Mouse (Mus musculus): ENCODE measurements around the gene Sprr2j-ps. TPM values are rescaled to one million over a fixed set of nuclear protein-coding genes. Genes with fewer than 3 reads are reported as not detected.

Sprr2j-ps gene
- not detected for polyA plus RNA-seq (2015; fragmentation: Illumina TruSeq; extraction: RNeasy Lipid Tissue Mini Kit (QIAGEN cat#74804); ENCODE audit: low read depth, low replicate concordance)

DNA sequence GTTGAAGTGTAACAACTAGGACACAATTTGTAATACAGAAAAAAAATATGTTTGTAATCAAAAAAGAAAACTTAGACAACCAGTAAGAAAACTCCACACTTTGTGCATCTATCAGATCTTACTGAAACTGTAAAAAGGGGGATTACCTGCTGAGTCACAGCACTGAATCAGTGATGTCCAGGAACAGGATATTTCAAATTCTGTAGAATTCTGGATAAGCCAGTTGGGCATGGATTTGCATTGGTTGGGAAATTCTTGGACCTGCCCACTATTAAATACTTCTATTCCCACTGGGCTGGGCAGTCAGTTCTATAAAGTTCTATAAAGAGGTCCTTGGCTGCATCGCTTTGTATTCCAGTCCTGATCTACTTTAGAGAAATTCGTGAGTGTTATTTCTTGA, at the start of gene Sprr2j-ps:
TSS of gene Sprr2j-ps (plus strand) at position 301 of the 400 bp plus-strand sequence.

DNA sequence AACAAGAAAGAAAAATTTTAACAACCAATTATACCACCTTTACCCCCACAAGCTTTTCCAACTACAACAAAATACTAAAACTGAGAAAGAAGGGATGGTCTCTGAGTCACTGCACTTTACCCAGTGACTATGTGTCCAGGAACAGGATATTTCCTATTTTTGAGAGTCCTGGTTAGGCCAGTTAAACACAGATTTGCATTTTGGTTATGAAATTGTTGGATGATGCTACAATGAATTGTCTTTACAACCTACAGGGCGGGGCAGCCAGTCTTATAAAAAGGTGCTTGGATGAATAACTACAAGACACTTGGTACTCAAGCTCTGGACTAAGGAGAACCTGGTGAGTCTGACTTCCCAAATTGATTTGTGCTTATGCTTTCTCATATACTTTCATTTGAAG, 32.5 kb upstream of the Sprr2j-ps start, which contains the start of gene Sprr2h:
TSS of gene Sprr2h (plus strand) at position 301 of the 400 bp plus-strand sequence.

GRCm38 (mm10) chr3:92407691-92408090, 10.2 kb upstream of the Sprr2j-ps start, which contains the start of gene Sprr2i:
Gene Sprr2i (plus strand): TSS chr3:92407991.

GRCm38 (mm10) chr3:92429323-92429722, 11.4 kb downstream of the Sprr2j-ps start, which contains the start of gene Gm9774:
Gene Gm9774 (minus strand): TSS chr3:92429423.

GRCm38 (mm10) chr3:92432282-92432681, 14.4 kb downstream of the Sprr2j-ps start, which contains the start of gene Sprr2k:
Gene Sprr2k (plus strand): TSS chr3:92432582.

DNA sequence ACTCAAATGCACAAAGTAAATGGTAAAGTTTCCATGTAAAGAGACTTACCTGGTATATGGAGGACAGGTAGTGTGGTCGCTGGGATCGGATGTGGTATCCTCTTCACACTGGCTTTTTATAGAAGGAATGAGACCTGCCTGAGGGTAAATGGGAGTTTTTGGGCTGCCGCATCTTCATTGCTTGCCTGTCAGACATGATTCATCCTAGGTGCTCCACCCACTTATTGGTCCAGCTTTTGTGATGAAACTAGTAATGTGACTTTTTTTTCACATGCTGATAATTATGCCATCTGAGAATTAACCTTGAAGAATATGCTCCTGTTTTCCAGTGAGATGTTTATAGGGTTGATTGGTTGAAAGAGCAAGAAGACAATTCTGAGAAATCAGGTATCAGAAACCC, 20.8 kb downstream of the Sprr2j-ps start, which contains the start of gene Sprr1b:
TSS of gene Sprr1b (minus strand) at position 101 of the 400 bp plus-strand sequence.

GRCm38 (mm10) chr3:92458620-92459019, 40.7 kb downstream of the Sprr2j-ps start, which contains the start of gene Sprr3:
Gene Sprr3 (minus strand): TSS chr3:92458720.

Other genes starting within 250 kb of the Sprr2j-ps start
- not detected for gene Sprr2a1, start 202.3 kb upstream of the Sprr2j-ps start, polyA plus RNA-seq (2015; fragmentation: Illumina TruSeq; extraction: RNeasy Lipid Tissue Mini Kit (QIAGEN cat#74804); ENCODE audit: low read depth, low replicate concordance)
- not detected for gene Sprr2a2, start 202.2 kb upstream of the Sprr2j-ps start, polyA plus RNA-seq (2015; fragmentation: Illumina TruSeq; extraction: RNeasy Lipid Tissue Mini Kit (QIAGEN cat#74804); ENCODE audit: low read depth, low replicate concordance)
- not detected for gene Sprr2a3, start 132.7 kb upstream of the Sprr2j-ps start, polyA plus RNA-seq (2015; fragmentation: Illumina TruSeq; extraction: RNeasy Lipid Tissue Mini Kit (QIAGEN cat#74804); ENCODE audit: low read depth, low replicate concordance)
- not detected for gene Sprr2b, start 101.5 kb upstream of the Sprr2j-ps start, polyA plus RNA-seq (2015; fragmentation: Illumina TruSeq; extraction: RNeasy Lipid Tissue Mini Kit (QIAGEN cat#74804); ENCODE audit: low read depth, low replicate concordance)
- not detected for gene Sprr2d, start 78.9 kb upstream of the Sprr2j-ps start, polyA plus RNA-seq (2015; fragmentation: Illumina TruSeq; extraction: RNeasy Lipid Tissue Mini Kit (QIAGEN cat#74804); ENCODE audit: low read depth, low replicate concordance)
- gene Sprr2e, start 65.9 kb upstream of the Sprr2j-ps start, polyA plus RNA-seq (2015; fragmentation: Illumina TruSeq; extraction: RNeasy Lipid Tissue Mini Kit (QIAGEN cat#74804); ENCODE audit: low read depth, low replicate concordance), result not detected
- gene Sprr2f, start 52.9 kb upstream of the Sprr2j-ps start, polyA plus RNA-seq (2015; fragmentation: Illumina TruSeq; extraction: RNeasy Lipid Tissue Mini Kit (QIAGEN cat#74804); ENCODE audit: low read depth, low replicate concordance), result not detected
- gene Sprr2h, start 32.4 kb upstream of the Sprr2j-ps start, polyA plus RNA-seq (2015; fragmentation: Illumina TruSeq; extraction: RNeasy Lipid Tissue Mini Kit (QIAGEN cat#74804); ENCODE audit: low read depth, low replicate concordance), result not detected
- not detected for gene Sprr2i, start 10.1 kb upstream of the Sprr2j-ps start, polyA plus RNA-seq (2015; fragmentation: Illumina TruSeq; extraction: RNeasy Lipid Tissue Mini Kit (QIAGEN cat#74804); ENCODE audit: low read depth, low replicate concordance)
- 4.1 TPM for gene Gm9774, start 11.3 kb downstream of the Sprr2j-ps start, polyA plus RNA-seq (2015; fragmentation: Illumina TruSeq; extraction: RNeasy Lipid Tissue Mini Kit (QIAGEN cat#74804); ENCODE audit: low read depth, low replicate concordance)
- gene Sprr2k, start 14.5 kb downstream of the Sprr2j-ps start, polyA plus RNA-seq (2015; fragmentation: Illumina TruSeq; extraction: RNeasy Lipid Tissue Mini Kit (QIAGEN cat#74804); ENCODE audit: low read depth, low replicate concordance), result not detected
- gene Sprr1b, start 20.7 kb downstream of the Sprr2j-ps start, polyA plus RNA-seq (2015; fragmentation: Illumina TruSeq; extraction: RNeasy Lipid Tissue Mini Kit (QIAGEN cat#74804); ENCODE audit: low read depth, low replicate concordance), result not detected
- not detected for gene Sprr3, start 40.6 kb downstream of the Sprr2j-ps start, polyA plus RNA-seq (2015; fragmentation: Illumina TruSeq; extraction: RNeasy Lipid Tissue Mini Kit (QIAGEN cat#74804); ENCODE audit: low read depth, low replicate concordance)
- gene Sprr1a, start 67.8 kb downstream of the Sprr2j-ps start, polyA plus RNA-seq (2015; fragmentation: Illumina TruSeq; extraction: RNeasy Lipid Tissue Mini Kit (QIAGEN cat#74804); ENCODE audit: low read depth, low replicate concordance), result not detected
- not detected for gene Sprr4, start 82.4 kb downstream of the Sprr2j-ps start, polyA plus RNA-seq (2015; fragmentation: Illumina TruSeq; extraction: RNeasy Lipid Tissue Mini Kit (QIAGEN cat#74804); ENCODE audit: low read depth, low replicate concordance)
- gene 2310046K23Rik, start 116.4 kb downstream of the Sprr2j-ps start, polyA plus RNA-seq (2015; fragmentation: Illumina TruSeq; extraction: RNeasy Lipid Tissue Mini Kit (QIAGEN cat#74804); ENCODE audit: low read depth, low replicate concordance), result not detected
- gene Ivl, start 155.7 kb downstream of the Sprr2j-ps start, polyA plus RNA-seq (2015; fragmentation: Illumina TruSeq; extraction: RNeasy Lipid Tissue Mini Kit (QIAGEN cat#74804); ENCODE audit: low read depth, low replicate concordance), result not detected
- gene Smcp, start 170.9 kb downstream of the Sprr2j-ps start, polyA plus RNA-seq (2015; fragmentation: Illumina TruSeq; extraction: RNeasy Lipid Tissue Mini Kit (QIAGEN cat#74804); ENCODE audit: low read depth, low replicate concordance), result not detected
- not detected for gene 2210017I01Rik, start 189.4 kb downstream of the Sprr2j-ps start, polyA plus RNA-seq (2015; fragmentation: Illumina TruSeq; extraction: RNeasy Lipid Tissue Mini Kit (QIAGEN cat#74804); ENCODE audit: low read depth, low replicate concordance)
- not detected for gene Lce6a, start 203.6 kb downstream of the Sprr2j-ps start, polyA plus RNA-seq (2015; fragmentation: Illumina TruSeq; extraction: RNeasy Lipid Tissue Mini Kit (QIAGEN cat#74804); ENCODE audit: low read depth, low replicate concordance)
- gene Lce1a1, start 230.2 kb downstream of the Sprr2j-ps start, polyA plus RNA-seq (2015; fragmentation: Illumina TruSeq; extraction: RNeasy Lipid Tissue Mini Kit (QIAGEN cat#74804); ENCODE audit: low read depth, low replicate concordance), result not detected
- gene Lce1b, start 238.8 kb downstream of the Sprr2j-ps start, polyA plus RNA-seq (2015; fragmentation: Illumina TruSeq; extraction: RNeasy Lipid Tissue Mini Kit (QIAGEN cat#74804); ENCODE audit: low read depth, low replicate concordance), result not detected